ENCODE assay signal across 7 mouse cellular contexts in genomic region chr10:81257158-81258039, GRCm38 (mm10). TPM values are rescaled to one million over a fixed set of nuclear protein-coding genes. Genes with fewer than 3 reads are reported as not detected.
DNase-seq lines count a peak whose midpoint lies in the region; ATAC-seq and TF ChIP-seq lines count a peak whose summit lies in the region.

No protein-coding gene starts in this region.

- peak in 1 of 2 experiments; percentile 49 for DNase-seq in layer of hippocampus, adult 2 months (ENCODE audit: low spot score in 2 of 2)
- no peak for DNase-seq in layer of hippocampus, adult 11-12 months (ENCODE audit: low spot score)
- DNase-seq in forebrain, postnatal 0 days = peak; percentile 58
- DNase-seq in liver, embryonic 13.5 days = no peak
- peak; percentile 70 for DNase-seq in right cerebral cortex, adult 18-20 months

- no peaks in the 10 kb centered on the region for H3K4me1 ChIP-seq in brown adipose tissue, adult 24 weeks (ENCODE audit: control insufficient read depth, insufficient read depth, insufficient read length, low read length)
- peaks cover 8% of the 10 kb centered on the region for H3K4me1 ChIP-seq in forebrain, postnatal 0 days (ENCODE audit: insufficient read depth)
- peaks cover 9% of the 10 kb centered on the region for H3K4me1 ChIP-seq in liver, embryonic 13.5 days (replicated peaks)

- WGBS in forebrain, postnatal 0 days = 2% methylated on average over 62 of the region's 62 CpGs
- WGBS in liver, embryonic 13.5 days (ENCODE audit: insufficient replicate concordance) = 2% methylated on average over 62 of the region's 62 CpGs

- peak overlapping the region; percentile 66 for H3K9ac ChIP-seq in forebrain, postnatal 0 days
- H3K9ac ChIP-seq in liver, embryonic 13.5 days = peak overlapping the region; percentile 40

- no peaks in the 10 kb centered on the region for H3K9me3 ChIP-seq in forebrain, postnatal 0 days (ENCODE audit: low read length)
- H3K9me3 ChIP-seq in liver, embryonic 13.5 days (replicated peaks) = no peaks in the 10 kb centered on the region

- H3K4me2 ChIP-seq in forebrain, postnatal 0 days (ENCODE audit: low read depth) = peak overlapping the region; percentile 89
- peak overlapping the region; percentile 62 for H3K4me2 ChIP-seq in liver, embryonic 13.5 days

- H3K4me3 ChIP-seq in layer of hippocampus, adult 2 months = peak overlapping the region; percentile 77
- peak overlapping the region; percentile 28; the same call in 1 of the 2 replicates for H3K4me3 ChIP-seq in brown adipose tissue, adult 24 weeks (ENCODE audit: insufficient read depth, low read depth, low read length)
- H3K4me3 ChIP-seq in forebrain, postnatal 0 days (ENCODE audit: low read depth, low read length) = peak overlapping the region; percentile 54
- H3K4me3 ChIP-seq in liver, embryonic 13.5 days (replicated peaks) = peak overlapping the region; percentile 44

- no peak for TF ChIP-seq CTCF in layer of hippocampus, adult 2 months (conservative IDR thresholded peaks at IDR 0.05)
- no peak for TF ChIP-seq CTCF in forebrain, postnatal 0 days (IDR thresholded peaks at IDR 0.05; ENCODE audit: low read depth)

- H3K27ac ChIP-seq in layer of hippocampus, adult 2 months = peak overlapping the region; percentile 98
- H3K27ac ChIP-seq in brown adipose tissue, adult 24 weeks (replicated peaks; ENCODE audit: low read depth, low read length) = no peak overlapping the region
- no peak overlapping the region for H3K27ac ChIP-seq in forebrain, postnatal 0 days (ENCODE audit: low read depth, low read length)
- H3K27ac ChIP-seq in liver, embryonic 13.5 days = no peak overlapping the region

- H3K36me3 ChIP-seq in forebrain, postnatal 0 days (ENCODE audit: insufficient read depth) = peaks cover 8% of the 10 kb centered on the region
- no peaks in the 10 kb centered on the region for H3K36me3 ChIP-seq in liver, embryonic 13.5 days

- peaks cover 7% of the 10 kb centered on the region; the same call in 1 of the 2 replicates for H3K27me3 ChIP-seq in forebrain, postnatal 0 days (ENCODE audit: insufficient read depth, low read length)
- H3K27me3 ChIP-seq in liver, embryonic 13.5 days = peaks cover 78% of the 10 kb centered on the region

- ATAC-seq in forebrain, postnatal 0 days = peak; percentile 34
- no peak for ATAC-seq in liver, embryonic 13.5 days (ENCODE audit: low read depth)
- no peak for ATAC-seq in megakaryocyte-erythroid progenitor cell, adult 5-6 weeks (replicated peaks; ENCODE audit: low FRiP score, low TSS enrichment, poor library complexity, severe bottlenecking)

RNA-seq across cellular contexts. Expression of gene Matk, which starts 4.7 kb away (rescaled TPM):
- 100 to 1,000 TPM; 260 to 267 TPM for total RNA-seq in layer of hippocampus, adult 2 months (2021)
- not detected in 2 replicates for polyA plus RNA-seq in brown adipose tissue, adult 24 weeks (2012; ENCODE audit: insufficient read depth, insufficient read length, missing spikeins)
- 87.3 and 113 TPM in 2 replicates for total RNA-seq in forebrain, postnatal 0 days (2014; rRNA removed)
- 66.4 and 79.4 TPM in 2 replicates for polyA plus RNA-seq in forebrain, postnatal 0 days (2015; fragmentation: Nextera tagmentation; extraction: Ambion mirVana)
- 1.2 and 1.8 TPM in 2 replicates for polyA plus RNA-seq in liver, embryonic 13.5 days (2015; fragmentation: Nextera tagmentation; extraction: Ambion mirVana)
- total RNA-seq in megakaryocyte-erythroid progenitor cell, adult 5-6 weeks (2014; fragmentation: Nextera tagmentation) = 2.9 and 9.8 TPM in 2 replicates
- total RNA-seq in megakaryocyte-erythroid progenitor cell, adult 5-6 weeks (2017) = 5.5 and 5.6 TPM in 2 replicates

RNA-seq across cellular contexts. Expression of gene Mrpl54, which starts 9.3 kb away (rescaled TPM):
- 10 to 100 TPM; 37.4 to 42.0 TPM for total RNA-seq in layer of hippocampus, adult 2 months (2021)
- polyA plus RNA-seq in brown adipose tissue, adult 24 weeks (2012; ENCODE audit: insufficient read depth, insufficient read length, missing spikeins) = 122 and 144 TPM in 2 replicates
- total RNA-seq in forebrain, postnatal 0 days (2014; rRNA removed) = 90.2 and 94.9 TPM in 2 replicates
- polyA plus RNA-seq in forebrain, postnatal 0 days (2015; fragmentation: Nextera tagmentation; extraction: Ambion mirVana) = 134 and 148 TPM in 2 replicates
- polyA plus RNA-seq in liver, embryonic 13.5 days (2015; fragmentation: Nextera tagmentation; extraction: Ambion mirVana) = 130 and 134 TPM in 2 replicates
- 130 and 158 TPM in 2 replicates for total RNA-seq in megakaryocyte-erythroid progenitor cell, adult 5-6 weeks (2014; fragmentation: Nextera tagmentation)
- total RNA-seq in megakaryocyte-erythroid progenitor cell, adult 5-6 weeks (2017) = 157 and 212 TPM in 2 replicates

RNA-seq across cellular contexts. Expression of gene Apba3, which starts 9.4 kb away (rescaled TPM):
- 10 to 100 TPM; 32.6 to 37.3 TPM for total RNA-seq in layer of hippocampus, adult 2 months (2021)
- 59.5 and 82.7 TPM in 2 replicates for polyA plus RNA-seq in brown adipose tissue, adult 24 weeks (2012; ENCODE audit: insufficient read depth, insufficient read length, missing spikeins)
- total RNA-seq in forebrain, postnatal 0 days (2014; rRNA removed) = 43.3 and 44.6 TPM in 2 replicates
- polyA plus RNA-seq in forebrain, postnatal 0 days (2015; fragmentation: Nextera tagmentation; extraction: Ambion mirVana) = 22.8 and 24.8 TPM in 2 replicates
- 24.5 and 26.7 TPM in 2 replicates for polyA plus RNA-seq in liver, embryonic 13.5 days (2015; fragmentation: Nextera tagmentation; extraction: Ambion mirVana)
- total RNA-seq in megakaryocyte-erythroid progenitor cell, adult 5-6 weeks (2014; fragmentation: Nextera tagmentation) = 28.9 and 32.6 TPM in 2 replicates
- total RNA-seq in megakaryocyte-erythroid progenitor cell, adult 5-6 weeks (2017) = 2.6 and 16.7 TPM in 2 replicates

RNA-seq across cellular contexts. Expression of gene Zfr2, which starts 24.4 kb away (rescaled TPM):
- 10 to 100 TPM; 66.2 to 70.2 TPM for total RNA-seq in layer of hippocampus, adult 2 months (2021)
- polyA plus RNA-seq in brown adipose tissue, adult 24 weeks (2012; ENCODE audit: insufficient read depth, insufficient read length, missing spikeins) = 0.32 and 1.2 TPM in 2 replicates
- 51.0 and 52.1 TPM in 2 replicates for total RNA-seq in forebrain, postnatal 0 days (2014; rRNA removed)
- 13.0 and 18.7 TPM in 2 replicates for polyA plus RNA-seq in forebrain, postnatal 0 days (2015; fragmentation: Nextera tagmentation; extraction: Ambion mirVana)
- polyA plus RNA-seq in liver, embryonic 13.5 days (2015; fragmentation: Nextera tagmentation; extraction: Ambion mirVana) = 0.28 and 0.43 TPM in 2 replicates
- total RNA-seq in megakaryocyte-erythroid progenitor cell, adult 5-6 weeks (2014; fragmentation: Nextera tagmentation) = 1.1 and 3.5 TPM in 2 replicates
- 0.46 TPM in 1 of 2 replicates, not detected in the other for total RNA-seq in megakaryocyte-erythroid progenitor cell, adult 5-6 weeks (2017)

RNA-seq across cellular contexts. Expression of gene Atcay, which starts 26.8 kb away (rescaled TPM):
- total RNA-seq in layer of hippocampus, adult 2 months (2021) = 100 to 1,000 TPM; 144 to 150 TPM
- polyA plus RNA-seq in brown adipose tissue, adult 24 weeks (2012; ENCODE audit: insufficient read depth, insufficient read length, missing spikeins) = not detected in 2 replicates
- total RNA-seq in forebrain, postnatal 0 days (2014; rRNA removed) = 163 and 170 TPM in 2 replicates
- 78.8 and 79.2 TPM in 2 replicates for polyA plus RNA-seq in forebrain, postnatal 0 days (2015; fragmentation: Nextera tagmentation; extraction: Ambion mirVana)
- 0.05 and 0.08 TPM in 2 replicates for polyA plus RNA-seq in liver, embryonic 13.5 days (2015; fragmentation: Nextera tagmentation; extraction: Ambion mirVana)
- not detected in 2 replicates for total RNA-seq in megakaryocyte-erythroid progenitor cell, adult 5-6 weeks (2014; fragmentation: Nextera tagmentation)
- not detected in 2 replicates for total RNA-seq in megakaryocyte-erythroid progenitor cell, adult 5-6 weeks (2017)

Comparison
In these comparisons a context has a peak if more than half of its experiments do, and no peak if none do; other contexts are left out.
1. DNase-seq: peak in forebrain, postnatal 0 days (single experiment) and right cerebral cortex, adult 18-20 months (single experiment); none in layer of hippocampus, adult 11-12 months (single experiment) and liver, embryonic 13.5 days (single experiment).
2. Peak in every context shown above with its lines, with median percentiles within 50 percentile points of each other: H3K4me3 ChIP-seq.